Mouse (Mus musculus) lung, postnatal 14 days (tissue): ENCODE results near the gene Jakmip3.
A peak's percentile ranks its signal among the peaks of the same experiment; 100 is the strongest.

Experiments
- DNase-seq: peaks from one replicate; pipeline ENCODE4 v3.0.0; 2021

The Jakmip3 gene

DNA sequence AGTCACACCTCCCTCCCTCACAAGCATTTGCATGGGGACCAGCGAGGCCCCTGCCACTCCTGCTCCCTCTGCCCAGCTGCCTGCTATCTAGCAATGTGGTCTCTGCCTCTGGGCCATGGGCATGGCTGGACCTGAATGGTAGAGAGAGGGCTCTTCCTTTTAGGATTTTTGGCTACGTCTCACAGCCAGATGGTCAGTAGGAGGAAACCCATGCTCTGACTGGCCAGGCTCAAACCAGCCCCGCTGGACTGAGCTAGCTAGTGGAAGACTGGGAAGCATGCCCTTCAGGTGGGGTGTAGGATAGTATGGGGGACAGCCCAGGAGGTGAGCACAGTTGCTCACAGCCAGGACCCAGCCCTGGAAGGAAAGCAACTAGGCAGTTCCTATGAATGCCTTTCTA, 161.3 kb downstream of the Jakmip3 start:
- DNase-seq = no peak

DNA sequence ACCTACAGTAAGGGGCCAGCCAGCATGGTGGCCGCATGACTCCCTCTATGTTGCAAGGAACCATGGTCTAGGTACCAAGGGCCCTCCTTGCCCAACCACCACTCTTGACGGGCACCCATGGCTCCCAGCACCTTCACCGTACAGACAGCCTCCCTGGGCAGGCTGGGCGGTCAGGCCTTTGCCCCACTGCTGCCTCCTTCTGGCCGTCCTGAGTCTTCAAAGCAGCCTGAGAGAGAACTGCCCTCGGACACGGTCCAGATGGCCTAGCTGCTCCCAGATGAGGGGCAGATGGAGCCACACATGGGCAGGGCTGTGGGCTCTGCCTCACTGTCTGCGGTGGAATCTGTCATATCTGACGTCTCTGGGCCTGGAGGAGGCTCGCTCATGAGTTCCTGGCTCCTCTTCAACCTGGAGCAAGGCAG, 163.4 kb downstream of the Jakmip3 start:
- no peak for DNase-seq

DNA sequence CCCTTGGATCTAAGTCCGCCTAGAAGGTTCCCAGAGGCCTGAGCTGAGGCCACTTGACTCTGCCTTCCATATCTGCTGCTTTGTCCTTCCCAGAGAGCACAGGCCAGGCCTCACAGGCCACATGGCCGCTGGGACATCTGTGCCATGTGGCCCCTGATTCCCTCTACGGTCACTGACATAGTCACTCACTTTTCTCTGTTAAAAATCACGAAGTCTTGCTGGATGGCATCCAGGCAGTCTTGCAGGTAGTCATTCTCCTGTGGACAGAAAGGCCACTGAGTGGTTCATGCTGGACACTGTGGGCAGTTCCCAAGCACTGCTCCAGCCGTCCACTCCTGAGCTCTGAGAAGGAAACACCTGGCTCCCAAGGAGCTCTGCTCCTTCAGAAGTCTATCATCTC, 164.5 kb downstream of the Jakmip3 start:
- DNase-seq = no peak

DNA sequence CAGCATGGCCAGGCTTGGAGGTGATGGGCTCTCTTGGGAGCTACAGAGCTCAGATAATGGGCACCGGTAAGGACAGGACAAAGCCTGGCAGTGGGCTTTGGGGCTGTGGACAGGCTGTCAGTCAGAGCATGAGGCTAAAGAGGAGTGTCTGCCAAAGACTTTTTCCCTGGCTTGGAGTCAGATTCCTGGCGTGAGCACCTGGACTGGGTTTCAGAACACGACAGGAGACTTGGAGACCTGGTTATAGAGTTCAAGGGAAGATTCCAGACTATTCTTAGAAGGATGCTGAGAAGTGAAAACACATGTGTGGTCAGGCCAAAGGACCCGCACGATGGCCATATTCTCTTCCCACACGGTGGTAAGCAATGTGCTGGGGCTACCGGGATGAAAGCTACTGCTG, 165.2 kb downstream of the Jakmip3 start:
- DNase-seq = no peak

DNA sequence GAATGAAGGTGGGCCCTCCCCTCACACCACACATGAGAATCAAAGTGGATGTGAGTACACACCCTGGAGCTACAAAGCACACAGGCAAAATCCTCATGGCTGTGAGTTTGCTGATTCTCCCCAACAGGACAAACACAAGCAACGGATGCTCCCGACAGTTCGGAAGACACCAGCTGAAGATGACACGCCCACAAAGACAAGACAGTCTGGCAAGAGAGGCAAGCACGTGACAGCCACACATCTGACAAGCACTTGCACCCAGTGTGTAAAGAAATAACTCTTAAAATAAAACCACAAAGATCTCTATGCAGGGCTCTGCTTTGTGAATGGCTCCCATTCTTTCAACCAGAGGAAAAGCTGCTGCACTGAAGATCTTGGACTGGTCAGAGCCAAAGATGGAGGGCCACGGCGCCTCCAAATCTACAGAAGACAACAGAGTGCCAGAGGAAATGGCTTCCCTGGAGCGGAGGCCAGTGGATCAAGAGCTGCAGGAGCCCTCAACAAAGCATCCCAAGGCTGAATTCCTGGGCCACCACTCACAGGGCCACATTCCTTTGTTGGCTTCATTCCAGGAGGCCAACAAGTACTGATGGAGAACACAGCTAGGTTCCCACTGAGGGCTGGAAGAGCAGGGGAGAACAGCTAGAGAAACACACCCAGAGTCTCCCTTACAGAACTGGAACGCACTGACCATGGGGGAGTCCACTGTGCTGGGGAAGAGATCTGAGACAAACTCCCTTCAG, 167.5 kb downstream of the Jakmip3 start:
- DNase-seq = no peak

DNA sequence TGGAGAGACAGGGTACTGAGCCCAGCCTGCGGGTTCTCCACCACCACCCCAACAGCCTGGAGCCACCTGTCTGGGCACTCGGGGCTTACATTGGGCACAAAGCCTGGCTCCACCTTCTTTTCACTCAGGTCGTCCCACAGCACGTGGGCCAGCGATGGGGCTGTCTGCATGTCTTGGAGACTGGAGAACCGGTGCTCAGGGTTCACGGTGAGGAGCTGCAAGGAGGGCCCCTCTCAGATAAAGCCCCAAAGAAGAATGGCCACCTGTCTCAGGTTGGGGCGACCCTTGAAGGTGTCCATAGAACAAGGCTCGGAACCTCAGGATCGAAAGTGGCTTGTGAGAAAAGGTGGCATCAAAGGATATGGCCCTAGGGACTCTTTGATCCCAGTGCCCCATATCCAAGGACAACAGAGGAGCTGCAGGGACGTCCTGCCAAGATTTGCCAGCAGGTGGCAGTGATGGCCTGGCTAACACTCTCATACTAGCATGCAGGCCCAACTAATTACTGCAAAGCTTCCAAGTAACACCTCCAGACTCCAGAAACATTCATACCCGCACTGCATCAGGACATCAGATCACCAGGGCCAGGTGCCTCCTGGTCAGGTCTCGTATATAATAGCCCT, 178.7 kb downstream of the Jakmip3 start:
- DNase-seq = peak; percentile 90

DNA sequence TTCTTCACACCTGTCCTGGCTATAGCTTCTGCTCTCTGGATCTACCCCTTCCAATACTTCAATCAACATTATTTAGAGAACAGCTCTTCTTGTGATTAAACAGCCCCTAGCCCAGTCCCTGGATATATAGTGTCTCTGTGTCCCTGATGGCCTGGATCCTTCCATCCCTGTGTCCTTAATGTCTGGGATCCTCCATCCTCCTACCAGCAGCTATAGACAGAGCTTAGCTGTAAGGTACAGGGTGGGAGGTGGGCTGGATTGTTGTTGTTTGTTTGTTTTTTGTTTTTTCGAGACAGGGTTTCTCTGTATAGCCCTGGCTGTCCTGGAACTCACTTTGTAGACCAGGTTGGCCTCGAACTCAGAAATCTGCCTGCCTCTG, 179.2 kb downstream of the Jakmip3 start:
- no peak for DNase-seq

DNA sequence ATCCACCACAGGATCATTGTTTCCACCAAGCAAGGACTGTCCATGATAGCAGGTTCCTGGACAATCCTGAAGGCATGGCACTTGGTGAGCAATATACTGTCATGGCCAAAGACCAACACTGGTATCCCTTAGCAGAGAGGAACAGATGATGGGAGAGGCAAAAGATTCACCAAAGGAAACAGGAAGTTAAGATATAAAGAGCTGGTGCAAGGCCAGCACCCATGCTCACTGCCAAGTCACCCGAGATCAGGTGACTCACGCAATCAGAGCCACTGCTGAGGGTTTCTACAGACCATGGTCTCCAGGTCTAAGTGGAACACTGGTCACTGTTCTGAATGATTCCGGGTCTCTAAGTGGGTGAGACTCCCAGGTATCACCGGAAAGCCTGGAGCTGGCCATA, 185.4 kb downstream of the Jakmip3 start:
- no peak for DNase-seq

DNA sequence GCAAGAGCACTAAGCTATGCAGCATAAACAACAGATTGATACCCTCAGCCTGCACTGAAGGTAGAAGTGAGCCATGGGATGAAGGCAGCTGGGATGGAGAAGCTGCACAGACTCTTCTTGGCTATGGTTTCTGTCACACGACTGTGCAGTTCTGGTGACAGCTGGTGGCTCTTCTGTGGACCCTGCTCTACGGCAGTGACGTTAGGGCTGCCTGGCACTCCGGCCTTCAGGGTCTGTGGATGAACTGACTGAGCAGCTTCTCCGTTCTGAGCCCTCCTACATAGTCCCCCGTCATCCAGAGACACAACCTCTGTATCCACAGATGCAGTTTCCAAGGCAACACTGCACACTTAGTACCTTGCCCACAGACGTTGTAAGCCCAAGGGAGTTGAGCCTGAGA, 186.0 kb downstream of the Jakmip3 start:
- no peak for DNase-seq

DNA sequence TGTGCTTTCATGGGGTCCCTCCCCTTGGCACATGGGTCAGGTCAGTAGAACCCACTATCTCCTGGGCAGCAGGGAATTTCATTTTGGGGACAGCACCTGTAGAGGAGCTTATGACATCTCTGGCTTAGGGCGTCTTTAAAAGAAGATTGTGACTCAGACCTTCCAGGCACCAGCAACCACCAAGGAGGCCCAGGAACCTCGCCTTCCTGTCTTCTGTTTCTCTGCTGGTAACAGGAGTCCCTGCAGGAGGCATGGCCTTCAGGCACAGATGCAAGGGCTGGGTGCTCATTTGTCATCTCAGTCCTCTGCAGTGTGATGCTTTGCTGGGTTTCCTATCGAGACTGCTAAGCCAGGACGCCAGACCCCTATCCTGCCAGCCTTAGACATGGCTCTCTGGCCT, 188.5 kb downstream of the Jakmip3 start:
- no peak for DNase-seq

DNA sequence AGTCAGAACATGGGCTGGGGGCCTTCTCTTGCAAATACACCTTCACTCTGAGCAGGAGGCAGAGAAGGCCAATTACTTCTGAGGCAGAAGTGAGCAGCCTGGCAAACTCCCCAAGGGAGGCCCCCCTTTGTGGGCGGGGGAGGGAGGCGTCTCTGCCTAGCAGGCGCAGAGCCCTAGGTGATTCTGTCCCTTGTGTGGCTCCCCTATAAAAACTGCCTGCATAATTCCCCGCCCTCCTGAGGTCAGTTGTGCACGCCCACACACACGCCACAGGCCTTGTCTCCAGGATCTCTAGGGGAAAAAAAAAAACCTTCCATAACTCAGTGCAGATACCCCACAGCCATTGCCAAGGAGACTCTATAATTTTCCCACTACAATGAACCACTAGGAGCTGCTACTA, 189.8 kb downstream of the Jakmip3 start:
- no peak for DNase-seq

DNA sequence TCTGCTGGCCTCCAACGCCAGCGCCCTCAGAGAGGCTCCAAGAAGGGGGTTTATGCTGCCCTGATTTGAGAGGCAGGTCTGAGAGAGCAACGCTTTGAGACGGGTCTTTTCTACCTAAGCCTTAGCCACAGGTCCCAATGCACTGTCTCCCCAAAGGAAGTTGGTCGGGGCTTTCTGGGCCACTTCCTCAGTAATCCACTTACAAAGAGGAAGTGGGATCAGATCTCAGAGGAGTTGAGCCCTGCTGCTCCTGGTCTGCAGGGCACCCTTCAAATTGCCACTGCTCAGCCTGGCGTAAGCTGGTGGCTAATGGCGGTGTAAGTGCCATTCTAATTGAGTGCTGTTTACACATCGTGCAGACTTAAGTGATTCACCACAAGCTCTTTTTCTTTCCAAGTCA, 191.0 kb downstream of the Jakmip3 start:
- no peak for DNase-seq

DNA sequence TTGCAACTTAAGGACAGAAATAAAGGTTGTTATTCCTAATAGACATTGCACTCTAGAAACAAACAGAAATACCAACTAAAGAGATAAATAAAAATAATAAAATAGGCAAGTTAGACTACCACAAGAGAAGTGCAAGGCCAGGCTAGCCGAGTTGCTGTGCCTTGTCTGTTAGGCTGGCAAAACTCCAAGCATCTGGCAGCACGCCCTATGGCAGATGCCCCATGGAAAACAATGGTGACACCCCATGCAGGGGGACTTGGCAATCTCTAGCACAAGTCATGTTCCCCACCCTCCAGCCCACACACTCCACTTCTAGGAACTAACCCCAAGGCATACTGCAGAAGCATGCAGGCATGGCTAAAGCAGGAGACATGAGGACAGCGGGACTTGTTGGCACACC, 192.9 kb downstream of the Jakmip3 start:
- DNase-seq = peak; percentile 68
